Mouse (Mus musculus): ENCODE data around the gene Slc10a7. TPM values are rescaled to one million over a fixed set of nuclear protein-coding genes. Genes with fewer than 3 reads are reported as not detected.

Gene Slc10a7
- polyA plus RNA-seq, 1 experiment: 33.5 TPM

DNA sequence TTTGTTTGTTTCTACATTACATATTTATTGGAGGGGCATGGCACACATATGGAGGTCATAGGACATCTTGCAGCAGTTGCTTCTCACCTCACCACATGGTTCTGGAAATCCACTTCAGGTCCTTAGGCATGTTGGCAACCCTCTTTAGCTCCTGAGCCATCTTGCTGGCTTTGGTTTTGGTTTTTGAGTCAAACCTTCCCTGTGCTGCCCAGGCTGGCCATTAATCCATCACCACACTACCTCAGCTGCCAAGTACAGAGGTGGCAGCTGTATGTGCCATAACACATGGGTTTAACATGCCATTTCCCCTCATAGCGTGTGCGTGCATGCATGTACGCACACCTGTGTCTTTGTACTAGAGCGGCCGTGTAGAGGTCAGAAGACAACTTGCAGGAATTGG is 93.9 kb downstream of the Slc10a7 start:
- no peak overlapping the region for H3K27ac ChIP-seq (ENCODE audit: insufficient read depth, low read length)
- no peak for TF ChIP-seq CTCF (IDR thresholded peaks at IDR 0.05; ENCODE audit: borderline replicate concordance, insufficient read depth, low read length)
- no peak for TF ChIP-seq POLR2A (IDR thresholded peaks at IDR 0.05; ENCODE audit: low read depth, low read length)
- no peaks in the 10 kb centered on the region for H3K4me1 ChIP-seq (ENCODE audit: control insufficient read depth, insufficient read depth, low read length)
- no peak overlapping the region for H3K4me3 ChIP-seq (ENCODE audit: insufficient read depth, low read length)

DNA sequence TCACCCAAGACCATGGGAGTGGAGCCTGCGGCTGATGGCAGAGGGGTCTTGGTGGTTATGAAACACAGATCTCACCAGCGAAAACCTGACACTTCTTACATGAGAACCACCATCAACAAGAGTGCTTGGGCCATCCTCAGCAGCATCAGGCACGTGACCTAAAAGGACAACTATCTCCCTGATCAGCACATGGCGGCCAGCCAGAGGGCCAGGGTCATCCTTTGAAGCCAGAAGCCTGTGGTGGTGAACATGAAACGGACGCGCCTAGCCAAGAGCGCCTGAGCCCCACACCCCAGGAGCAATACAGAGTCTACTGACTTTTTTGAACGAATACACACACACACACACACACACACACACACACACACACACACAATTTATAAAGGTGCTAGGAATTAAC is 95.3 kb downstream of the Slc10a7 start:
- H3K4me1 ChIP-seq (ENCODE audit: control insufficient read depth, insufficient read depth, low read length): no peaks in the 10 kb centered on the region
- no peak overlapping the region for H3K4me3 ChIP-seq (ENCODE audit: insufficient read depth, low read length)
- no peak for TF ChIP-seq POLR2A (IDR thresholded peaks at IDR 0.05; ENCODE audit: low read depth, low read length)
- TF ChIP-seq CTCF (IDR thresholded peaks at IDR 0.05; ENCODE audit: borderline replicate concordance, insufficient read depth, low read length): no peak
- no peak overlapping the region for H3K27ac ChIP-seq (ENCODE audit: insufficient read depth, low read length)

DNA sequence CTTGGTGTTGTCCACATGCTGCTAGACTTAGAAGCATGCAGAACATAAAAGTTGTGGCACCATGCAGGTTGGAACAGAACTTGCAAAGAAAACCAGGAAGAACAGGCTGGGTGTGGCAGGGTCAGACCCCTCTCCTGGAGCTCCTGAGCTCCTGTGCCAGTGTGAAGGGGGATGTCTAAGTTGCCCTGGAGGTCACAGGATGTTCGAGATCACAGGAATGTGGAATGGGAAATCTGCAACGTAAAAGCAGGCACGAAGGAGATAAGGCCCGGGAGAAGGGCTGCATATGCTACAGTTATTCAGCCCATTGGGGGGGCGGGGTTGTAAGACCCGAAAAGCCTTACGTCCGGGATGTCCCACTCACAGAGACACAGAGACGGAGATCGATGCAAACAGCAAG is 100.2 kb downstream of the Slc10a7 start:
- TF ChIP-seq POLR2A (IDR thresholded peaks at IDR 0.05; ENCODE audit: low read depth, low read length) (no peak), CTCF (IDR thresholded peaks at IDR 0.05; ENCODE audit: borderline replicate concordance, insufficient read depth, low read length) (no peak)
- Histone ChIP-seq H3K4me3 (ENCODE audit: insufficient read depth, low read length) (no peak overlapping the region), H3K27ac (ENCODE audit: insufficient read depth, low read length) (no peak overlapping the region), H3K4me1 (ENCODE audit: control insufficient read depth, insufficient read depth, low read length) (no peaks in the 10 kb centered on the region)

DNA sequence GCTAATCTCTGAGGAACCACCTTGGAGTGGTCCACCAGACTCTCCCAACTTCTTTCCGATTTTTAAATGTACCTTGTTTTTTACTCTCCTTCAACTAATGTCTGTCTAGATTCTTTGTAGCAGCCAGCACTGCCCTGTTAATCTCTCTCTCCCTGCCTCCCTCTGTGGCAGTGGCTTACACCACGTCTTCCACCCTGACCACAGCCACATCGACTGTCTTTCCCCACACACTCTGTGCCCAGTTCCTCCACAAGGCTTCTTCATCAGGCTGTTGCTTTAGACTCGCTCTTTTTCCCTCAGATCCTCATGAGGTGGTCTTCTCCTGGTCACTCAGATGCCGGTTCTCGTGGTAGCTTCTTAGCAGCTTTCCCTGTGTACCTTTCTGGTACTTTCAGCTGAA is 101.9 kb downstream of the Slc10a7 start:
- H3K27ac ChIP-seq (ENCODE audit: insufficient read depth, low read length): no peak overlapping the region
- H3K4me3 ChIP-seq (ENCODE audit: insufficient read depth, low read length): no peak overlapping the region
- TF ChIP-seq CTCF (IDR thresholded peaks at IDR 0.05; ENCODE audit: borderline replicate concordance, insufficient read depth, low read length) (no peak), POLR2A (IDR thresholded peaks at IDR 0.05; ENCODE audit: low read depth, low read length) (no peak)

DNA sequence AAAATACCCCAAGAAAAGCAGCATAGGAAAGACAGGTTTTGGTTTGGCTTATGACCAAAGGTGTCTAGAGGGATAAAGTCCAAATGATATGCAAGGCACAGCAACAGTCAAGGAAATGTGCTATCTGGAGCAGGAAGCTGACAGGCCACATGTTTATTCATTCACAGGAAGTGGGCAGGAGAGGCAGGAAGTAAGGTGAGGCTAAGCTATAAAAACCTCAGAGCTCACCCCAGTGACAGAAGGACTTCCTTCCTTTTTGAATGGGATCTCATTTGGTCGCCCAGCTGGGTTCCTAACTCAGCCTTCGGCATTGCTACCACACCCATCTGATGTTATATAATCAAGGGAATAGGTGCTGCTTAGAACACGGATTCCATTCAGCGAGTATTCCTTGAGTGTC is 113.2 kb downstream of the Slc10a7 start:
- no peak for TF ChIP-seq POLR2A (IDR thresholded peaks at IDR 0.05; ENCODE audit: low read depth, low read length)
- no peak for TF ChIP-seq CTCF (IDR thresholded peaks at IDR 0.05; ENCODE audit: borderline replicate concordance, insufficient read depth, low read length)
- H3K4me1 ChIP-seq (ENCODE audit: control insufficient read depth, insufficient read depth, low read length): peaks cover 9% of the 10 kb centered on the region
- H3K27ac ChIP-seq (ENCODE audit: insufficient read depth, low read length): no peak overlapping the region
- no peak overlapping the region for H3K4me3 ChIP-seq (ENCODE audit: insufficient read depth, low read length)

More for the DNA sequence above, 101.9 kb downstream of the Slc10a7 start:
- H3K4me1 ChIP-seq (ENCODE audit: control insufficient read depth, insufficient read depth, low read length): no peaks in the 10 kb centered on the region

DNA sequence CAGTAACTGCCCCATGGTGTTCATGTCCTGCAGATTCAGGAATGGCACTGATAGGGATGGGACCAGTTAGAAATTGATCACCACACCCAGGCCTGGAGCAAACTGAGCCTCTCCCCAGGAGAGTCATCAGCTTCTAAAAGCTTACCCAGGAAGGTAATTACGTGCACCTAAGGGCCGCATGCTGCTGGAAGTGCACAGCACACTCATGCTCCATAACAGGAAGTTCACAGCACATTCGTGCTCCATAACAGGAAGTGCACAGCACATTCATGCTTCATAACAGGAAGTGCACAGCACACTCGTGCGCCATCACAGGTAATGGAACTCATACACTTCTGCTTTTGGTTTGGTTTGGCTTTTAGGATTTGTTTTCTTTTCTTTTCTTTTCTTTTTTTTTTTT is 114.8 kb downstream of the Slc10a7 start:
- TF ChIP-seq CTCF (IDR thresholded peaks at IDR 0.05; ENCODE audit: borderline replicate concordance, insufficient read depth, low read length): no peak
- no peak for TF ChIP-seq POLR2A (IDR thresholded peaks at IDR 0.05; ENCODE audit: low read depth, low read length)
- H3K27ac ChIP-seq (ENCODE audit: insufficient read depth, low read length): no peak overlapping the region
- peaks cover 9% of the 10 kb centered on the region for H3K4me1 ChIP-seq (ENCODE audit: control insufficient read depth, insufficient read depth, low read length)
- H3K4me3 ChIP-seq (ENCODE audit: insufficient read depth, low read length): no peak overlapping the region

DNA sequence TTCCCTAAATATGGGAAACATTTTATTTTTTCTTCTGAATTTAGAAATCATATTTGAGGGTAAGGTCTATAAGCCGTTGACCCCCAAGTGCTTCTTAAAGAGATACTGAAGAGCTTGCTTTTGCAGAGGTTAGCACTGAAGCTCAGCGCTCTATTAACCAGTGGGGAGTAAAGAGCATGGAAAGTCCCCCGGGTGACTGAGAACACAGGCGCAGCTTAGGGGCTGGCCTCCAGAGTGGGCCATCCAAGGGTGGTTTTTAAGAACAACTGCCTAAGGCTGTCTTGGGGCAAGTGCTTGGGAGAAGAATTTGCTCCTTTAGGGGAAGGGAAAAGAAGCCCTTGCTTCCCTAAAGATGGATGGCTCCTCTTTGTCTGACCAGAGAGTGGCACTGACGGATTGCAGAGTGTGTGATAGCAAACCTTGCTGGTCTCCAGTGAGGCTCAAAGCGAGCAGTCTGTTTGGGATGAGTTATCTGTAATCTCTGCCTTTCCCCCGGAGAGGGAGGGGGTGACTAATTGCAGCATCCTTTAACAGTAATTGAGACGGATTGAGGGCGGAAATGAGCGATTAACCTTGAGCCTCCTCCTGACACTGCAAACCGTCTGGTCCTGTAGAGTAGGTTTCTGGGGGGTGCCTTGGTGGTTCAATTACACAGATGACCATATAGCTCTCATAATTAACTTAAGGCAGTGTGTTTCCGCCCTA is 115.7 kb downstream of the Slc10a7 start:
- no peak overlapping the region for H3K4me3 ChIP-seq (ENCODE audit: insufficient read depth, low read length)
- H3K4me1 ChIP-seq (ENCODE audit: control insufficient read depth, insufficient read depth, low read length): peaks cover 9% of the 10 kb centered on the region
- H3K27ac ChIP-seq (ENCODE audit: insufficient read depth, low read length): no peak overlapping the region
- TF ChIP-seq POLR2A (IDR thresholded peaks at IDR 0.05; ENCODE audit: low read depth, low read length): no peak
- TF ChIP-seq CTCF (IDR thresholded peaks at IDR 0.05; ENCODE audit: borderline replicate concordance, insufficient read depth, low read length): no peak

GRCm38 (mm10) chr8:78626632-78627031 is 117.5 kb downstream of the Slc10a7 start:
- no peak for TF ChIP-seq CTCF (IDR thresholded peaks at IDR 0.05; ENCODE audit: borderline replicate concordance, insufficient read depth, low read length)
- no peak for TF ChIP-seq POLR2A (IDR thresholded peaks at IDR 0.05; ENCODE audit: low read depth, low read length)
- Histone ChIP-seq H3K4me3 (ENCODE audit: insufficient read depth, low read length) (no peak overlapping the region), H3K4me1 (ENCODE audit: control insufficient read depth, insufficient read depth, low read length) (peaks cover 9% of the 10 kb centered on the region), H3K27ac (ENCODE audit: insufficient read depth, low read length) (no peak overlapping the region)

DNA sequence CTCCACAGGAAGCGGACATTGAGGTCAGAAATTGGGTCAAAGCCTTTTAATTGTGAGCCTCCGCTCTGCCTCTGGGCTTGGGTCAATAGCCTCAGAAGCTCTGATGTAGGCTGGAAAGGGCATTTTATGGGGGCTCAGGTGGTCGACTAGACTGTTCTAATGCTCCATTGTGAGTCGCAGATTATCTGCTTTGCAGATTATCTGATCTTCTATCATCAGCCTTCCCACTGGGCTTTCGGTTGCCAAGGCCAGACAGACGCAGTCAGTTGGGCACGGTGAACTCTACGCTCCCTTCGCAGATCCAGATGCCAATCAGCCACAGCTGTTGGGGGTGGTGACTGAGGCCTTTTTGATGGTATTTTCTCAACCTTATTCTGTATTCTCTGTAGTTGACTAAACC is 118.6 kb downstream of the Slc10a7 start:
- H3K27ac ChIP-seq (ENCODE audit: insufficient read depth, low read length): no peak overlapping the region
- TF ChIP-seq CTCF (IDR thresholded peaks at IDR 0.05; ENCODE audit: borderline replicate concordance, insufficient read depth, low read length) (no peak), POLR2A (IDR thresholded peaks at IDR 0.05; ENCODE audit: low read depth, low read length) (no peak)
- peaks cover 9% of the 10 kb centered on the region for H3K4me1 ChIP-seq (ENCODE audit: control insufficient read depth, insufficient read depth, low read length)
- H3K4me3 ChIP-seq (ENCODE audit: insufficient read depth, low read length): no peak overlapping the region

DNA sequence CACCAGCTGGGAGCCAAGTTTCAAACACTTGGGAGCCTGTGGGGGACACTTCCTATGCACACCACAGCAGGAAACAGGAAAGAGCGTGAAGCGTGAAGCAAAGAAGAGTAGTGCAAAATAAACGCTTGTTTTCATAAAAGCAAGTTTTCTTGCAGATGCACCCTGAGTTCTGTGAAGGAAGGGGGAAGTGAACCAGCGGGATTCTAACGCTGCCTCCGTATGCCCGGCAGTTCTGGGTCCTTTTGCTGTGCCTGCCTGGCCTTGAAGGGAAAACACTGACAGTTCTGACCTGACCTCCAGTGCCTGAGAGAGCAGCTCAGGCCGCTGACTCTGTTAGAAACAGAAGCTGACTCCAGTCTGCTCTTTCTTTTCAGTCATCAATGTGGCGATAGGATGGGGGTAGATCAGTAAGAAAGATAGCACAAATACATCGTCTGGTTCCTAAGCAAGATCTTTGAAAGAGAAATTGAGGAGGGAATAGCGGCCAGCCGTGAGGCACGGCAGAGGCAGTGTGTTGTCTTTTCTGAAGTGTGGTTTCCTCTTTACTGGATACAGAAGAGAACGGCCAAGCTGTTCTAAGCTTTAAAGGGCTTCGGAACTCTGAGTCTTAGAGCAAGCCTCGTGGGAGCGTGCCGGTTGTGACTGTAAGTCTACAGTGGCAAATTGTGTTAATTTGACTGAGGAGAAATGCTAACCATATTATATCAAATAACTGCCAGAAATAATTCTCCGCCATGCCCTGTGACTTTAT is 121.4 kb downstream of the Slc10a7 start:
- Histone ChIP-seq H3K27ac (ENCODE audit: insufficient read depth, low read length) (no peak overlapping the region), H3K4me3 (ENCODE audit: insufficient read depth, low read length) (no peak overlapping the region), H3K4me1 (ENCODE audit: control insufficient read depth, insufficient read depth, low read length) (peaks cover 6% of the 10 kb centered on the region; the same call in 1 of the 2 replicates)
- TF ChIP-seq CTCF (IDR thresholded peaks at IDR 0.05; ENCODE audit: borderline replicate concordance, insufficient read depth, low read length): no peak
- no peak for TF ChIP-seq POLR2A (IDR thresholded peaks at IDR 0.05; ENCODE audit: low read depth, low read length)

Measured in embryonic fibroblast, embryonic 13.5 days (primary cell).